Mouse (Mus musculus) adrenal gland, adult 2 months (tissue): ENCODE measurements around the gene Olfr92. TPM values are rescaled to one million over a fixed set of nuclear protein-coding genes. Genes with fewer than 3 reads are reported as not detected.

Experiments used
- DNase-seq: peaks from one replicate; pipeline ENCODE4 v3.0.0; 2021
- polyA plus RNA-seq: library from polyadenylated mRNA; depleted of rRNA; stranded (reverse); fragments of >200 nt; gene quantifications from 2 replicates; pipeline ENCODE4 v1.2.3, GENCODE M21; 2012; rRNA removed
- total RNA-seq, 2 experiments: library from RNA; stranded (reverse); gene quantifications; 2 replicates each; pipeline ENCODE4 v1.2.3; 2021

Gene Olfr92
- total and polyA plus RNA-seq, 3 experiments: not detected

DNA sequence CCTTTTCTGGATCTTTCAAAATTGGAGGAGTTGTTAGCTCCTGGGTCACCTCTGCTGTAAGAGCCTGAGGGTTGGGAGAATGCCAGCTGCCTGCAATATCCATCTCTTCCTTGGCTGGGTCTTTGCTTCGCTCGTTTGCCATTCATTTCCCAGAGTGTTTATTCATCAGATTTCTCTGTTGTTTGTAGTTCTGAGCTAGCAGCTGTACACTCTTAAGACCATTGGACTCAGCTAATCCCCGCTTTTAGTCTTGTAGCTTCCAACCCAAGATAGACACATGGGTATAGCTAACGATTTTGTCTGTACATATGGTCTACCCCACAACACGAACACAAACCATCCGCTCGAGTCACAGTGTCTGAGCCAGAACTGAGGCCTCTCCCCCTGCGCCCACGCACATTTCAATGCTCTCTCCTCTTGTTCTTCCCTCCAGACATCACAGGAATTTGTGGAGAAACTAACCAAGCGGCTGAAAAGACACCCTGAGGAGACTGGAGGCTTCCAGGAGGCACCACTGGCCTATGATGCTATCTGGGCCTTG is 57.7 kb downstream of the Olfr92 start:
- DNase-seq: no peak

DNA sequence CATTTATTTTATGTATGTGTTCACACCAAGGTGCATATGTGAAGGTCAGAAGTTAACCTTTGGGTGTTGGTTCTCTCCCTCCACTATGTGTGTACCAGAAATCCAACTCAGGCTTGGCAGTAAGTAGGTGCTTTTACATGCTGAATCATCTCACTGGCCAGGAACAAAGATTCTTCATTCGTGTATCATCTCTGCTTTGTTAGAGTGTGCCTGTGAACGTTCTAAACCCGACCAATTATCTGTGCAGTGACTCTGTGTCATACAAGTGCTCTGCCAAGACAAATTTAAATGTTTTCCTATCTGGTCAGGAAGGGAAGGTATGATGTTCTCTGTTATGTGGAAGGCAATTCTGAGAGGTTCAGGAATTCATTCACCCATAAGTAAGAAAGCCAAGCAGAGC is 58.5 kb downstream of the Olfr92 start:
- DNase-seq: no peak

Other genes starting within 250 kb of the Olfr92 start
- gene Trim40, start 230.0 kb downstream of the Olfr92 start, total RNA-seq: 1 to 10 TPM in 1 of 2 experiments, under 1 TPM in 1; 0.23 to 1.3 TPM
- gene Trim40, start 230.0 kb downstream of the Olfr92 start, polyA plus RNA-seq: 0.33 and 0.86 TPM in 2 replicates
- not detected for gene Trim31, start 222.0 kb downstream of the Olfr92 start, total RNA-seq
- gene Trim31, start 222.0 kb downstream of the Olfr92 start, polyA plus RNA-seq: not detected in 2 replicates
- under 1 TPM; 0.35 to 0.49 TPM for gene Rnf39, start 177.2 kb downstream of the Olfr92 start, total RNA-seq
- 0.29 and 2.1 TPM in 2 replicates for gene Rnf39, start 177.2 kb downstream of the Olfr92 start, polyA plus RNA-seq
- 100 to 1,000 TPM; 104 to 111 TPM for gene Ppp1r11, start 168.3 kb downstream of the Olfr92 start, total RNA-seq
- gene Ppp1r11, start 168.3 kb downstream of the Olfr92 start, polyA plus RNA-seq: 21.4 and 23.1 TPM in 2 replicates
- gene Znrd1, start 161.5 kb downstream of the Olfr92 start, total RNA-seq: 10 to 100 TPM; 41.1 to 41.6 TPM
- 11.6 and 12.8 TPM in 2 replicates for gene Znrd1, start 161.5 kb downstream of the Olfr92 start, polyA plus RNA-seq
- 10 to 100 TPM; 12.4 to 14.8 TPM for gene Znrd1as, start 161.5 kb downstream of the Olfr92 start, total RNA-seq
- 0.32 and 0.57 TPM in 2 replicates for gene Znrd1as, start 161.5 kb downstream of the Olfr92 start, polyA plus RNA-seq
- gene 2410137M14Rik, start 138.9 kb downstream of the Olfr92 start, total RNA-seq: not detected
- not detected in 2 replicates for gene 2410137M14Rik, start 138.9 kb downstream of the Olfr92 start, polyA plus RNA-seq
- not detected for gene H2-M5, start 130.6 kb downstream of the Olfr92 start, total RNA-seq
- gene H2-M5, start 130.6 kb downstream of the Olfr92 start, polyA plus RNA-seq: not detected in 2 replicates
- 1 to 10 TPM; 2.0 to 2.1 TPM for gene Zfp57, start 118.9 kb downstream of the Olfr92 start, total RNA-seq
- 0.70 and 0.98 TPM in 2 replicates for gene Zfp57, start 118.9 kb downstream of the Olfr92 start, polyA plus RNA-seq
- not detected for gene Mog, start 96.7 kb downstream of the Olfr92 start, total RNA-seq
- gene Mog, start 96.7 kb downstream of the Olfr92 start, polyA plus RNA-seq: not detected in 2 replicates
- gene Gabbr1, start 74.1 kb downstream of the Olfr92 start, total RNA-seq: 10 to 100 TPM; 22.5 to 25.7 TPM
- 28.3 and 29.1 TPM in 2 replicates for gene Gabbr1, start 74.1 kb downstream of the Olfr92 start, polyA plus RNA-seq
- not detected for gene Olfr90, start 31.6 kb downstream of the Olfr92 start, total RNA-seq
- gene Olfr90, start 31.6 kb downstream of the Olfr92 start, polyA plus RNA-seq: not detected in 2 replicates
- gene Olfr91, start 21.8 kb downstream of the Olfr92 start, total RNA-seq: not detected
- gene Olfr91, start 21.8 kb downstream of the Olfr92 start, polyA plus RNA-seq: not detected in 2 replicates
- gene Olfr93, start 41.4 kb upstream of the Olfr92 start, total RNA-seq: not detected
- gene Olfr93, start 41.4 kb upstream of the Olfr92 start, polyA plus RNA-seq: not detected in 2 replicates
- gene Ubd, start 73.8 kb upstream of the Olfr92 start, total RNA-seq: not detected
- gene Ubd, start 73.8 kb upstream of the Olfr92 start, polyA plus RNA-seq: not detected in 2 replicates
- gene Olfr94, start 80.9 kb upstream of the Olfr92 start, total RNA-seq: not detected
- not detected in 2 replicates for gene Olfr94, start 80.9 kb upstream of the Olfr92 start, polyA plus RNA-seq
- not detected for gene Olfr95, start 93.0 kb upstream of the Olfr92 start, total RNA-seq
- gene Olfr95, start 93.0 kb upstream of the Olfr92 start, polyA plus RNA-seq: not detected in 2 replicates
- gene Olfr96, start 100.1 kb upstream of the Olfr92 start, total RNA-seq: not detected
- gene Olfr96, start 100.1 kb upstream of the Olfr92 start, polyA plus RNA-seq: not detected in 2 replicates
- gene Olfr97, start 117.2 kb upstream of the Olfr92 start, total RNA-seq: not detected
- gene Olfr97, start 117.2 kb upstream of the Olfr92 start, polyA plus RNA-seq: not detected in 2 replicates
- not detected for gene Olfr98, start 143.7 kb upstream of the Olfr92 start, total RNA-seq
- not detected in 2 replicates for gene Olfr98, start 143.7 kb upstream of the Olfr92 start, polyA plus RNA-seq
- gene H2-M3, start 150.1 kb upstream of the Olfr92 start, total RNA-seq: 1 to 10 TPM; 3.3 to 6.6 TPM
- 3.5 and 4.3 TPM in 2 replicates for gene H2-M3, start 150.1 kb upstream of the Olfr92 start, polyA plus RNA-seq
- gene Olfr99, start 163.4 kb upstream of the Olfr92 start, total RNA-seq: not detected
- not detected in 2 replicates for gene Olfr99, start 163.4 kb upstream of the Olfr92 start, polyA plus RNA-seq
- not detected for gene Olfr101, start 184.2 kb upstream of the Olfr92 start, total RNA-seq
- not detected in 2 replicates for gene Olfr101, start 184.2 kb upstream of the Olfr92 start, polyA plus RNA-seq
- gene Olfr102, start 197.0 kb upstream of the Olfr92 start, total RNA-seq: not detected
- gene Olfr102, start 197.0 kb upstream of the Olfr92 start, polyA plus RNA-seq: not detected in 2 replicates
- gene Olfr103, start 219.6 kb upstream of the Olfr92 start, total RNA-seq: not detected
- gene Olfr103, start 219.6 kb upstream of the Olfr92 start, polyA plus RNA-seq: not detected in 2 replicates
- not detected for gene Olfr104-ps, start 239.5 kb upstream of the Olfr92 start, total RNA-seq
- not detected in 2 replicates for gene Olfr104-ps, start 239.5 kb upstream of the Olfr92 start, polyA plus RNA-seq